Comparison of ENCODE assay signal across 7 mouse cellular contexts in the genomic region with DNA sequence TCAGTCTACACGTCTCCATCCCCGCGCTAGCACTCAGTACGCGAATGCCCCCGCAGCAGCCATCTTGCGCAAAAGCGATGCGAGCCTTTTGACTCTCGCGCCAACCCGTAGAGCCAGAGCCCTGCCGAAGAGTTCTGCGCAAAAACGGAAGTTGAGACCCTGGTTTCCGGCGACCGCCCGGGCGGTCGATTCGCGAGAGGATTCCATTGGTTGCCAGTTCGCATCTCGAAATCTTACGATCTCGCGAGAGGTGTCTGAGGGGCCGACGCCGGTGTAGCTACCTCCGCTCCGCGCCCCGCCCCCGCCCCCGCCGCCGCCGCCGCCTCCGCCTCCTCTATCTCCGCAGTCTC. TPM values are rescaled to one million over a fixed set of nuclear protein-coding genes. Genes with fewer than 3 reads are reported as not detected.
A peak's percentile ranks its signal among the peaks of the same experiment; 100 is the strongest.
DNase-seq lines count a peak whose midpoint lies in the region; ATAC-seq lines count a peak whose summit lies in the region.

A gene (minus strand): TSS at position 77 of the 350 bp plus-strand sequence.
A gene (plus strand): TSS at position 195 of the 350 bp plus-strand sequence.

- peak; percentile 98 for DNase-seq in adrenal gland, adult 2 months
- DNase-seq in embryo, embryonic 11.5 days (ENCODE audit: low read depth, low spot score) = peak; percentile 97
- peak; percentile 89 to 94 for DNase-seq in gastrocnemius, postnatal 36 days
- DNase-seq in left cerebral cortex, postnatal 25 days (ENCODE audit: low spot score in 2 of 2) = peak; percentile 95 to 98
- DNase-seq in midbrain, embryonic 10.5 days (ENCODE audit: low spot score) = peak; percentile 98
- peak; percentile 93 for DNase-seq in right cerebral cortex, postnatal 4 days

- peak within 1 kb of the TSS; percentile 84 for H3K27ac ChIP-seq in intestine, embryonic 15.5 days
- H3K27ac ChIP-seq in midbrain, embryonic 10.5 days (replicated peaks) = peak within 1 kb of the TSS; percentile 98

- H3K4me1 ChIP-seq in intestine, embryonic 15.5 days (replicated peaks) = peaks cover 17% of the 10 kb centered on the region
- peaks cover 30% of the 10 kb centered on the region for H3K4me1 ChIP-seq in midbrain, embryonic 10.5 days

- under 1% methylated on average over 43 of the region's 43 CpGs for WGBS in intestine, embryonic 15.5 days
- WGBS in midbrain, embryonic 10.5 days = under 1% methylated on average over 42 of the region's 43 CpGs

- intact Hi-C loops in gastrocnemius, postnatal 36 days (cut with DNase I) = no loop called here
- intact Hi-C loops in left cerebral cortex, postnatal 25 days (cut with DNase I) = loop anchor here (1.0 to 5.0 kb wide), 3 partner anchors 8 to 538 kb away; a partner anchor contains a TSS

- peak; percentile 96 for ATAC-seq in intestine, embryonic 15.5 days

- peak within 1 kb of the TSS; percentile 98 for H3K9ac ChIP-seq in intestine, embryonic 15.5 days

- peak within 1 kb of the TSS; percentile 92 for H3K4me3 ChIP-seq in intestine, embryonic 15.5 days (replicated peaks)
- peak within 1 kb of the TSS; percentile 78 for H3K4me3 ChIP-seq in midbrain, embryonic 10.5 days

- peaks cover 11% of the 10 kb centered on the region; the same call in 1 of the 2 replicates for H3K36me3 ChIP-seq in intestine, embryonic 15.5 days
- H3K36me3 ChIP-seq in midbrain, embryonic 10.5 days = peaks cover 52% of the 10 kb centered on the region

- H3K27me3 ChIP-seq in intestine, embryonic 15.5 days (replicated peaks) = no peaks in the 10 kb centered on the region
- no peaks in the 10 kb centered on the region for H3K27me3 ChIP-seq in midbrain, embryonic 10.5 days (ENCODE audit: low read depth, poor library complexity, severe bottlenecking)

- H3K4me2 ChIP-seq in intestine, embryonic 15.5 days (replicated peaks) = peak within 1 kb of the TSS; percentile 75

- H3K9me3 ChIP-seq in intestine, embryonic 15.5 days = no peaks in the 10 kb centered on the region
- no peaks in the 10 kb centered on the region for H3K9me3 ChIP-seq in midbrain, embryonic 10.5 days (replicated peaks)

RNA-seq across cellular contexts. Expression of the first gene that starts in this region (rescaled TPM):
- total RNA-seq in adrenal gland, adult 2 months (2021) = 10 to 100 TPM; 36.6 to 38.6 TPM
- polyA plus RNA-seq in adrenal gland, adult 2 months (2012; rRNA removed) = 7.3 and 8.7 TPM in 2 replicates
- 10 to 100 TPM; 14.3 to 17.5 TPM for total RNA-seq in gastrocnemius, postnatal 36 days (2021)
- polyA plus RNA-seq in intestine, embryonic 15.5 days (2015; fragmentation: Nextera tagmentation; extraction: Ambion mirVana) = 22.8 and 23.2 TPM in 2 replicates
- total RNA-seq in left cerebral cortex, postnatal 25 days (2021) = 10 to 100 TPM; 54.3 to 55.6 TPM
- 30.9 and 34.6 TPM in 2 replicates for polyA plus RNA-seq in midbrain, embryonic 10.5 days (2016; fragmentation: Nextera tagmentation; extraction: Ambion mirVana)

RNA-seq across cellular contexts. Expression of the second gene that starts in this region (rescaled TPM):
- total RNA-seq in adrenal gland, adult 2 months (2021) = 10 to 100 TPM; 58.3 to 61.8 TPM
- polyA plus RNA-seq in adrenal gland, adult 2 months (2012; rRNA removed) = 11.3 and 12.2 TPM in 2 replicates
- 10 to 100 TPM; 32.1 to 33.8 TPM for total RNA-seq in gastrocnemius, postnatal 36 days (2021)
- 52.6 and 55.1 TPM in 2 replicates for polyA plus RNA-seq in intestine, embryonic 15.5 days (2015; fragmentation: Nextera tagmentation; extraction: Ambion mirVana)
- 10 to 100 TPM; 62.4 to 64.9 TPM for total RNA-seq in left cerebral cortex, postnatal 25 days (2021)
- 50.2 TPM in 2 replicates for polyA plus RNA-seq in midbrain, embryonic 10.5 days (2016; fragmentation: Nextera tagmentation; extraction: Ambion mirVana)

Comparison
In these comparisons a context has a peak if more than half of its experiments do, and no peak if none do; other contexts are left out.
1. Peak in every context shown above with its lines: DNase-seq, ATAC-seq, H3K4me3 ChIP-seq and H3K27ac ChIP-seq.